In the genomic region with DNA sequence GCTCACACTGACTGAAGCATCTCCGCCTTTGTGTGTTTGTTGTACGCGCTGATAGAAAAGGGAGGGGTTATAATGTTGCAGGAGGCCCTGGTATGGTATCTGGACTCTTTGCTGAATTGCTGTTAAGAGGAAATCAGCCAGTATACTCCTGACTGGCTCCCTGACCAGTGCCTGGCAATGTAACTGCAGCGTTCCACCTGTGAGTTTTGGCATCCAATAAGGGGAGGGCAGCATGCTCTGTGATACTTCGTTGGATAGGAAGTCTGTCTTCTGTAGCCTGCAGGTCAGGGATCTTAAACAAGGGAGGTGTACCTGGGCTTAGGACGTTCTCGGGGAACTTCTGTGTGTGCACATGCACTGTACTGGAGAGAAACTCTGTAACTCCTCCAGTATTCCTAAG, we compare ENCODE assay signal across 24 mouse cellular contexts. TPM values are rescaled to one million over a fixed set of nuclear protein-coding genes. Genes with fewer than 3 reads are reported as not detected.
DNase-seq lines count a peak whose midpoint lies in the region; ATAC-seq and TF ChIP-seq lines count a peak whose summit lies in the region.
"Had no signal": no experiment of that assay in that cellular context is flagged by ENCODE, and none has a peak within 500 bp of the region (broad histone marks: within the 10 kb centered on the region; RNA-seq: fewer than 3 reads in every experiment).

No protein-coding gene starts in this region.

- no peak for ATAC-seq in midbrain, embryonic 11.5 days (ENCODE audit: low FRiP score)
- no peak for ATAC-seq in midbrain, postnatal 0 days (ENCODE audit: low FRiP score)
- ATAC-seq in hindbrain, embryonic 16.5 days: no peak
- ATAC-seq in forebrain, embryonic 13.5 days: no peak
- ATAC-seq: forebrain, embryonic 16.5 days; Patski had no signal

- H3K9ac ChIP-seq in midbrain, embryonic 11.5 days (ENCODE audit: low read length): no peak overlapping the region
- H3K9ac ChIP-seq in midbrain, postnatal 0 days (replicated peaks; ENCODE audit: low read length, poor library complexity, severe bottlenecking): no peak overlapping the region
- H3K9ac ChIP-seq in hindbrain, embryonic 16.5 days (ENCODE audit: low read depth, low read length): no peak overlapping the region
- H3K9ac ChIP-seq in forebrain, embryonic 13.5 days: no peak overlapping the region
- H3K9ac ChIP-seq: embryonic facial prominence, embryonic 15.5 days; heart, embryonic 12.5 days; hindbrain, embryonic 15.5 days had no signal

- 93% methylated on average over 7 of the region's 7 CpGs for WGBS in midbrain, embryonic 11.5 days
- 91% methylated on average over 7 of the region's 7 CpGs for WGBS in midbrain, postnatal 0 days
- 18% methylated on average over 7 of the region's 7 CpGs for WGBS in cerebellum, adult 2 months
- 91% methylated on average over 7 of the region's 7 CpGs for WGBS in hindbrain, embryonic 16.5 days
- WGBS in forebrain, embryonic 13.5 days: 93% methylated on average over 7 of the region's 7 CpGs

- no peak overlapping the region for H3K4me3 ChIP-seq in midbrain, embryonic 11.5 days (ENCODE audit: low read depth, low read length)
- H3K4me3 ChIP-seq in midbrain, postnatal 0 days (ENCODE audit: low read depth, low read length): no peak overlapping the region
- no peak overlapping the region for H3K4me3 ChIP-seq in cerebellum, adult 2 months (replicated peaks; ENCODE audit: insufficient read depth, low read depth, low read length)
- no peak overlapping the region for H3K4me3 ChIP-seq in hindbrain, embryonic 16.5 days (ENCODE audit: low read length)
- no peak overlapping the region for H3K4me3 ChIP-seq in forebrain, embryonic 13.5 days
- H3K4me3 ChIP-seq: embryonic facial prominence, embryonic 15.5 days; erythroblast, embryonic 14.5 days; heart, embryonic 12.5 days; hindbrain, embryonic 15.5 days had no signal

- no peaks in the 10 kb centered on the region for H3K36me3 ChIP-seq in midbrain, embryonic 11.5 days (ENCODE audit: control insufficient read depth, insufficient read depth, low read length)
- H3K36me3 ChIP-seq in midbrain, postnatal 0 days (ENCODE audit: insufficient read depth, low read length): no peaks in the 10 kb centered on the region
- no peaks in the 10 kb centered on the region for H3K36me3 ChIP-seq in hindbrain, embryonic 16.5 days (ENCODE audit: control insufficient read depth, insufficient read depth, low read length)
- H3K36me3 ChIP-seq in forebrain, embryonic 13.5 days (ENCODE audit: poor library complexity, severe bottlenecking): no peaks in the 10 kb centered on the region
- H3K36me3 ChIP-seq: embryonic facial prominence, embryonic 15.5 days; heart, embryonic 12.5 days; hindbrain, embryonic 15.5 days had no signal

- H3K9me3 ChIP-seq in midbrain, embryonic 11.5 days (ENCODE audit: control insufficient read depth, low read length): no peaks in the 10 kb centered on the region
- H3K9me3 ChIP-seq in midbrain, postnatal 0 days (ENCODE audit: low read length): no peaks in the 10 kb centered on the region
- H3K9me3 ChIP-seq in hindbrain, embryonic 16.5 days (ENCODE audit: control insufficient read depth, low read length): no peaks in the 10 kb centered on the region
- no peaks in the 10 kb centered on the region for H3K9me3 ChIP-seq in forebrain, embryonic 13.5 days (replicated peaks)
- H3K9me3 ChIP-seq: embryonic facial prominence, embryonic 15.5 days; heart, embryonic 12.5 days; hindbrain, embryonic 15.5 days had no signal

- H3K27me3 ChIP-seq in midbrain, embryonic 11.5 days (ENCODE audit: control insufficient read depth, insufficient read depth, low read length): no peaks in the 10 kb centered on the region
- no peaks in the 10 kb centered on the region for H3K27me3 ChIP-seq in midbrain, postnatal 0 days (ENCODE audit: insufficient read depth, low read length)
- H3K27me3 ChIP-seq in cerebellum, adult 2 months (ENCODE audit: control insufficient read depth, insufficient read depth, low read length): no peaks in the 10 kb centered on the region
- H3K27me3 ChIP-seq in hindbrain, embryonic 16.5 days (replicated peaks; ENCODE audit: control insufficient read depth, insufficient read depth, low read length): no peaks in the 10 kb centered on the region
- no peaks in the 10 kb centered on the region for H3K27me3 ChIP-seq in forebrain, embryonic 13.5 days
- H3K27me3 ChIP-seq: embryonic facial prominence, embryonic 15.5 days; heart, embryonic 12.5 days; hindbrain, embryonic 15.5 days; Patski had no signal

- peaks cover 16% of the 10 kb centered on the region for H3K4me1 ChIP-seq in midbrain, embryonic 11.5 days (ENCODE audit: control insufficient read depth, insufficient read depth, low read length)
- H3K4me1 ChIP-seq in midbrain, postnatal 0 days (ENCODE audit: insufficient read depth, low read length): peaks cover 23% of the 10 kb centered on the region
- H3K4me1 ChIP-seq in cerebellum, adult 2 months (ENCODE audit: control insufficient read depth, insufficient read depth, low read length): peaks cover 35% of the 10 kb centered on the region
- peaks cover 21% of the 10 kb centered on the region for H3K4me1 ChIP-seq in hindbrain, embryonic 16.5 days (ENCODE audit: control insufficient read depth, insufficient read depth, low read depth, low read length)
- H3K4me1 ChIP-seq in forebrain, embryonic 13.5 days: peaks cover 19% of the 10 kb centered on the region

- TF ChIP-seq POLR2A in cerebellum, adult 2 months (IDR thresholded peaks at IDR 0.05; ENCODE audit: borderline replicate concordance, insufficient read depth, low read length): no peak

- H3K27ac ChIP-seq in midbrain, embryonic 11.5 days (ENCODE audit: low read depth, low read length): no peak overlapping the region
- no peak overlapping the region for H3K27ac ChIP-seq in midbrain, postnatal 0 days (ENCODE audit: low read depth, low read length)
- H3K27ac ChIP-seq in cerebellum, adult 2 months (ENCODE audit: insufficient read depth, low read length): no peak overlapping the region
- H3K27ac ChIP-seq in hindbrain, embryonic 16.5 days (ENCODE audit: low read depth, low read length): no peak overlapping the region
- H3K27ac ChIP-seq in forebrain, embryonic 13.5 days: no peak overlapping the region
- H3K27ac ChIP-seq: embryonic facial prominence, embryonic 15.5 days; hindbrain, embryonic 15.5 days had no signal

- peak; percentile 71 for DNase-seq in midbrain, embryonic 11.5 days (ENCODE audit: low spot score, missing footprints)
- no peak for DNase-seq in midbrain, postnatal 0 days (ENCODE audit: low spot score)
- peak; percentile 76 to 85 for DNase-seq in cerebellum, adult 2 months
- DNase-seq in cerebellum, postnatal 10 days: peak; percentile 72 to 80
- peak; percentile 34 for DNase-seq in induced T-regulatory cell, adult 2 months (ENCODE audit: low read depth)
- DNase-seq in heart, adult 11 months: no peak
- DNase-seq: adrenal gland, postnatal 14 days; gastrocnemius, postnatal 14 days; heart, postnatal 36 days; kidney, adult 11 months; kidney, adult 9 months had no signal

- no peak for TF ChIP-seq CTCF in midbrain, postnatal 0 days (IDR thresholded peaks at IDR 0.05)
- TF ChIP-seq CTCF in cerebellum, adult 2 months (IDR thresholded peaks at IDR 0.05; ENCODE audit: borderline replicate concordance, insufficient read depth, low read depth, low read length): no peak

- no peak overlapping the region for H3K4me2 ChIP-seq in midbrain, embryonic 11.5 days
- H3K4me2 ChIP-seq in midbrain, postnatal 0 days (ENCODE audit: low read depth, low read length, poor library complexity, severe bottlenecking): no peak overlapping the region
- no peak overlapping the region for H3K4me2 ChIP-seq in hindbrain, embryonic 16.5 days (ENCODE audit: low read length)
- H3K4me2 ChIP-seq in forebrain, embryonic 13.5 days: no peak overlapping the region
- H3K4me2 ChIP-seq: embryonic facial prominence, embryonic 15.5 days; heart, embryonic 12.5 days; hindbrain, embryonic 15.5 days had no signal

RNA-seq across cellular contexts. Expression of a gene that starts 36.2 kb away (rescaled TPM):
- 835 and 887 TPM in 2 replicates for polyA plus RNA-seq in midbrain, embryonic 11.5 days (2014; fragmentation: Nextera tagmentation; extraction: Ambion mirVana)
- total RNA-seq in midbrain, postnatal 0 days (2014; rRNA removed): 150 and 173 TPM in 2 replicates
- 199 and 224 TPM in 2 replicates for polyA plus RNA-seq in midbrain, postnatal 0 days (2015; fragmentation: Nextera tagmentation; extraction: Ambion mirVana)
- polyA plus RNA-seq in cerebellum, adult 2 months (2012; rRNA removed): 124 and 136 TPM in 2 replicates
- 356 and 367 TPM in 2 replicates for polyA plus RNA-seq in hindbrain, embryonic 16.5 days (2015; fragmentation: Nextera tagmentation; extraction: Ambion mirVana)
- polyA plus RNA-seq in forebrain, embryonic 13.5 days (2015; fragmentation: Nextera tagmentation; extraction: Ambion mirVana): 747 and 755 TPM in 2 replicates

RNA-seq across cellular contexts. Expression of a gene that starts 36.3 kb away (rescaled TPM):
- polyA plus RNA-seq in midbrain, embryonic 11.5 days (2014; fragmentation: Nextera tagmentation; extraction: Ambion mirVana): 0.08 TPM in 1 of 2 replicates, not detected in the other
- 0.11 TPM in 1 of 2 replicates, not detected in the other for total RNA-seq in midbrain, postnatal 0 days (2014; rRNA removed)
- polyA plus RNA-seq in midbrain, postnatal 0 days (2015; fragmentation: Nextera tagmentation; extraction: Ambion mirVana): 0.06 and 0.12 TPM in 2 replicates
- polyA plus RNA-seq in cerebellum, adult 2 months (2012; rRNA removed): 0.05 and 0.13 TPM in 2 replicates
- 0.10 and 0.19 TPM in 2 replicates for polyA plus RNA-seq in hindbrain, embryonic 16.5 days (2015; fragmentation: Nextera tagmentation; extraction: Ambion mirVana)
- 0.11 and 0.13 TPM in 2 replicates for polyA plus RNA-seq in forebrain, embryonic 13.5 days (2015; fragmentation: Nextera tagmentation; extraction: Ambion mirVana)
- total RNA-seq: adrenal gland, adult 18-20 months; adrenal gland, postnatal 14 days; gastrocnemius, adult 18-20 months; heart, postnatal 36 days had no signal
- polyA plus RNA-seq: activated CD4-positive, CD25-positive, alpha-beta regulatory T cell, adult 4 months; erythroblast, embryonic 14.5 days; forebrain, embryonic 16.5 days; hindbrain, embryonic 11.5 days; intestine, embryonic 14.5 days had no signal

RNA-seq across cellular contexts. Expression of a gene that starts 43.7 kb away (rescaled TPM):
- polyA plus RNA-seq in midbrain, embryonic 11.5 days (2014; fragmentation: Nextera tagmentation; extraction: Ambion mirVana): 7.1 and 7.6 TPM in 2 replicates
- total RNA-seq in midbrain, postnatal 0 days (2014; rRNA removed): 1.3 and 1.5 TPM in 2 replicates
- polyA plus RNA-seq in midbrain, postnatal 0 days (2015; fragmentation: Nextera tagmentation; extraction: Ambion mirVana): 1.00 and 1.1 TPM in 2 replicates
- 3.4 and 4.3 TPM in 2 replicates for polyA plus RNA-seq in cerebellum, adult 2 months (2012; rRNA removed)
- polyA plus RNA-seq in hindbrain, embryonic 16.5 days (2015; fragmentation: Nextera tagmentation; extraction: Ambion mirVana): 2.8 and 3.7 TPM in 2 replicates
- 3.4 and 4.6 TPM in 2 replicates for polyA plus RNA-seq in forebrain, embryonic 13.5 days (2015; fragmentation: Nextera tagmentation; extraction: Ambion mirVana)
- polyA plus RNA-seq: erythroblast, embryonic 14.5 days had no signal

RNA-seq across cellular contexts. Expression of a gene that starts 53.3 kb away (rescaled TPM):
- polyA plus RNA-seq in midbrain, embryonic 11.5 days (2014; fragmentation: Nextera tagmentation; extraction: Ambion mirVana): 42.1 and 42.2 TPM in 2 replicates
- total RNA-seq in midbrain, postnatal 0 days (2014; rRNA removed): 5.6 and 9.2 TPM in 2 replicates
- polyA plus RNA-seq in midbrain, postnatal 0 days (2015; fragmentation: Nextera tagmentation; extraction: Ambion mirVana): 14.4 and 16.2 TPM in 2 replicates
- 6.0 and 6.1 TPM in 2 replicates for polyA plus RNA-seq in cerebellum, adult 2 months (2012; rRNA removed)
- polyA plus RNA-seq in hindbrain, embryonic 16.5 days (2015; fragmentation: Nextera tagmentation; extraction: Ambion mirVana): 20.0 and 20.8 TPM in 2 replicates
- 33.6 and 35.8 TPM in 2 replicates for polyA plus RNA-seq in forebrain, embryonic 13.5 days (2015; fragmentation: Nextera tagmentation; extraction: Ambion mirVana)
- polyA plus RNA-seq: erythroblast, embryonic 14.5 days had no signal

Comparison
In these comparisons a context has a peak if more than half of its experiments do, and no peak if none do; other contexts are left out.
1. DNase-seq: peak in midbrain, embryonic 11.5 days (single experiment), cerebellum, adult 2 months (2 of 2), cerebellum, postnatal 10 days (2 of 2) and induced T-regulatory cell, adult 2 months (single experiment); none in midbrain, postnatal 0 days (single experiment) and heart, adult 11 months (single experiment).